Mouse (Mus musculus) c-Kit-positive CD71-positive TER-119-negative erythroid progenitor cells, embryonic 14.5 days (primary cell): ENCODE measurements around the gene Bptf.
"Not testable (repeated sequence)": the region's sequence is repeated elsewhere in the genome, so short reads cannot be mapped to it uniquely, and the experiment has no call there.

Experiments
- DNase-seq: peaks from one replicate; pipeline ENCODE4 v3.0.0-alpha.2; 2013; ENCODE audit warnings: low read depth

Bptf gene

GRCm38 (mm10) chr11:107131749-107132421, at the start of gene Bptf:
Gene Bptf (minus strand): TSS chr11:107132127.
- DNase-seq, result peak; percentile 70

GRCm38 (mm10) chr11:107161215-107161614, 29.3 kb upstream of the Bptf start:
- DNase-seq, result no peak

- DNase-seq, result peak; percentile 50
Observed at GRCm38 (mm10) chr11:107159034-107159433, 27.1 kb upstream of the Bptf start.

- DNase-seq, result no peak
Observed at GRCm38 (mm10) chr11:107156977-107157642, 25.2 kb upstream of the Bptf start.

- DNase-seq, result no peak
Observed at GRCm38 (mm10) chr11:107155292-107155691, 23.4 kb upstream of the Bptf start.

- DNase-seq, result no peak
Observed at GRCm38 (mm10) chr11:107154431-107154830, 22.5 kb upstream of the Bptf start.

- no peak for DNase-seq
Observed at GRCm38 (mm10) chr11:107153645-107154044, 21.7 kb upstream of the Bptf start.

GRCm38 (mm10) chr11:107151809-107152208, 19.9 kb upstream of the Bptf start:
- no peak for DNase-seq

GRCm38 (mm10) chr11:107143956-107144355, 12.0 kb upstream of the Bptf start:
- not testable (repeated sequence) for DNase-seq

- DNase-seq, result no peak
Observed at GRCm38 (mm10) chr11:107142382-107142781, 10.5 kb upstream of the Bptf start.

GRCm38 (mm10) chr11:107140756-107141155, 8.8 kb upstream of the Bptf start:
- no peak for DNase-seq

GRCm38 (mm10) chr11:107138633-107139032, 6.7 kb upstream of the Bptf start:
- DNase-seq, result no peak

- DNase-seq, result no peak
Observed at GRCm38 (mm10) chr11:107137593-107137992, 5.7 kb upstream of the Bptf start.

GRCm38 (mm10) chr11:107136458-107136857, 4.5 kb upstream of the Bptf start:
- DNase-seq, result not testable (repeated sequence)

GRCm38 (mm10) chr11:107135741-107136140, 3.8 kb upstream of the Bptf start:
- DNase-seq, result no peak

- DNase-seq, result no peak
Observed at GRCm38 (mm10) chr11:107132426-107132825, 499 bp upstream of the Bptf start.

GRCm38 (mm10) chr11:107130879-107131748, 813 bp downstream of the Bptf start:
- no peak for DNase-seq

GRCm38 (mm10) chr11:107130221-107130788, 1.6 kb downstream of the Bptf start:
- DNase-seq, result no peak

GRCm38 (mm10) chr11:107129641-107130040, 2.3 kb downstream of the Bptf start:
- DNase-seq, result no peak

- not testable (repeated sequence) for DNase-seq
Observed at GRCm38 (mm10) chr11:107126716-107127115, 5.2 kb downstream of the Bptf start.

GRCm38 (mm10) chr11:107125011-107125410, 6.9 kb downstream of the Bptf start:
- DNase-seq, result no peak

GRCm38 (mm10) chr11:107124327-107124731, 7.6 kb downstream of the Bptf start:
- DNase-seq, result no peak
